Mouse (Mus musculus) thymus, postnatal 10 days (tissue): ENCODE results near the gene Elane.
A peak's percentile ranks its signal among the peaks of the same experiment; 100 is the strongest.

Experiments used
- DNase-seq, 2 experiments: peaks; one replicate each; pipeline ENCODE4 v3.0.0; 2021; ENCODE audit warnings: low spot score in 2 of 2

The Elane gene

DNA sequence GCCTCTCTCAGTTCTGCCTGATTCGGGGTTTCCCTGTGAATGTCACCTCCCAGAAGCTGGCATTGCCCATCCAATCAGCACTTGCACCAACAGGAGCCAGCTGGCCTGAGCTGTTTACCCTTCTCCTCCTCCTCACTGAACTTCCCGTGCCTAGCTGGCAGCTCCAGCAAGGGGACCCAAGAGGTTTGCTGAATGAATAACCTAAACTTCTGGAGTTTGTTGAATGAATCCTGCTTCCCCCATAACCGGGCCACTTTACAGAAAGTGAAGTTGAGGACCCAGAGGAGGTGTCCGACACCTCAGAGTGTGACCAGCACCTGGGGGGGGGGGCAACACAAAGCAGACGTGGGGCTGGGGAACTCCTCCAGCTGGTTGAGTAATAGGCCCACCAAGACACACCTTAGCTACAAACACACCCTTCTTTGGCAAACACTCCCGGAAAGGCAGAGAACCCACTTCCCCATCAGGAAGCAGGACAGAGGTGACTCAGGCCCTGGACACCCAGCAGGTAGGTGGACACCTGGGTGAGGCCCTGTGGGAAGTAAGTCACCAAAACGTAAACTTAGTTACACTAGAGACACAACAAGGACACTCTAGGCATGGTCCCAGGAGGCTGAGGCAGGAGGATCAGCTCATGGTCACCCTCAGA is 29.0 kb downstream of the Elane start:
- DNase-seq, result no peak

DNA sequence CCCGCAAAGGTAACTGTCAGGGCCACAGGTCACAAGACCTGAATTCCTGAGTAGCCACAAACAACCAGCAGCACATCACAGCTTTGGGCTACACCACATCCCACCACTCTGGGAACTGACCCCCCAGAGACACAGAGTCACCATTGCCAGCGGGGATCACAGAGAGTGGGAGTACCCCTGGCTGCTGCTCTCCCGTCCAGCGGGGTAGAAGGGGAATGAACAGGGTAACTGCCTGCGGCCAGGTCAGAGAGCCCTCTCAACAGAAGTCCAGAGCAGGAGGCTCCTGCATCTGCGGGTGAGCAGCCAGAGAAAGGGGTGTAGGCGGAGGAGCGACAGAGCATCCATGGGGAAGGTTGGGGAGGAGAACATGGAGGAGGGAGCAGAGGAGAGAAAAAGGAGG is 30.0 kb downstream of the Elane start:
- DNase-seq, result no peak

DNA sequence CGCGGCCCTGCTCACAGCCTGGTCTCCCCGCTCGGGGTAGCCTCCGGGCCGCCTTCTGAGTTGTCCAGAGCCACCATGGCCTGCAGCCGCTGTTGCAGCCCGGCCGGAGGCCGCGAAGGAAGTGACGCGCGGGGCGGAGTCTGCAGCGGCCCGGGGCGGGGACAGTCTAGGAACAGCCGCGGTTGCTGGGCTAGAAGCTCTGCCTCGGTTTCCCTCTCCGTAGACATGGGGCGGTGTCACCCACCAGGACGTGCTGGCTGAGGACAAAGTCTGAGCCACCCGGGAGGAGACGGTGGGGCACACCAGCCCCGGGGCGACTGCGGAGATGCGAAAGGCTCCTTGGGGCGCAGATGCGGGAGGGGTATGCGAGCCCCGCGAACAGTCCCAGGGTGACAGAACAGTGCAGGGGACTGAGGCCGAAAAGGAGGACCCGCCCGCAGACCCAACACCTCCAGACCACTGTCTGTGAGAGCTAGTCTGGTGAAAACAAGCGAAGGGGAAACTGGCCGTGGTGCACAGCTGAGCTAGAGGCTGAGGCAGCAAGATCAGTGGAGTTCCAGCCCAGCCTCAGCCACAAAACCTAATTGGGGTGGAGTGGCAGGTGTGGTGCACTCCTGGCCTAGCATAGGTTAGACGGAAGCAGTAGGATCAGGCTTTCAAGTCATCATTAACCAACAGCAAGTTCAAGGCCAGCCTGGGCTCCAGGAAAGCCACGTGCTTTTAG is 30.9 kb downstream of the Elane start, which contains the start of gene Kiss1r:
Gene Kiss1r (plus strand): TSS at position 164 of the 724 bp plus-strand sequence.
- DNase-seq, result peak; percentile 70 to 82

DNA sequence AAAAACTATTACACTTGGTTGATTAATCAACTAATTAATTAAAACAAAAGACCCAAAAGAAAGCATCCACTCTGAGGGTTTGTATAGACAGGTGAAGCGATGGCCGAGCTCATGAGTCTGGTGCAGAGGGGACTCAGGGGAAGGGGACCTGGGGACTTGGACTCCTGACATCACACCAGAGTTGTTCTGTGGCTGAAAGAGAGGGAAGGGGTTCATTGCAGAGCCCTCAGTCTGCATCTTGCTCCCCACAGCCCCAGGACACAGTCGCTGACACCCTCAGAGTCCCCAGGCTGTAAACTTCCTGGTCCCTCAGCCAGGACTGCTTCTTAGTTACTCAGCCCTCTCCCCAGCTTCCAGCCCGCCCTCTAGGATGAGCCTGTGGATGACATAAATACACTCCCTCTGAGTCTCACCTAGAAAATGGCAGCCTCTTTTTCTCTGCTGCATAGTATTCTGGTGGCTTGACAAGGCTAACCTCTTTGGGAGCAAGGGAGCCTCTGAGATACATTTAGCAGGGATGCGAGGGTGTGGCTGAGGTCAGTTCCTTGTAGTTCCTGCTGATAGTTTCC is 31.6 kb downstream of the Elane start:
- no peak for DNase-seq

DNA sequence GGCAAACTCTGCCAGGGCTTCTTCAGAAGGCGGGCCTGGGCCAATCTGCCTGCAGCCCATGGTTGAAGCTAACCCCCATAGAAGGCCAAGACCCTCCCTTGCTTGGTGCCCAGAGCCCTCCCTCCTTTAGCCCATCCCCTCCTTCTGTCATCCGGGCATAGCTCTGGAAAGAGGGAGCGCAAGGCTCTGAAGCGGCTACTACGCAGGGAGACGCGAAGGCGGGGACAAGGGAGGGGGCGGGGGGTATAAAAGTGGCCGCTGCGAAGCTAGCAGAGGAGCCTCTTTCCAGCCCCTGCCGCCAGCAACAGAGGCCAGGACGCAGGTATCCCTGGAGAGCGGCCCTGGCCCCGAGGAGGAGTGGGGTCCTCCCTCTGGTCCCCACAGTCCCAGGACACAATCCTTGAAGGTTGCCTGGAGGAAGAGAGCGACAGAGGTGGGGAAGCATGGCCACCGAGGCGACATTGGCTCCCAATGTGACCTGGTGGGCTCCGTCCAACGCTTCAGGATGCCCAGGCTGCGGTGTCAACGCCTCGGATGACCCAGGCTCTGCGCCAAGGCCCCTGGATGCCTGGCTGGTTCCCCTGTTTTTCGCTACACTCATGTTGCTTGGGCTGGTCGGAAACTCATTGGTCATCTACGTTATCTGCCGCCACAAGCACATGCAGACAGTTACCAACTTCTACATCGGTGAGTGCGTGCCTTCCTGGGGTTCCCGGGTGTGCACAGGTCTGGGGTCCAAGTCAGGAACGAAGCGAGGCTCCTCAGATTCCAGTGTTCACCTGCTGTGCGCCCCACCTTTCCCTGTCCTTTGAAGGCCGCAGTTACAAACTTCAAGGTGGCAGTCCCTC is 32.4 kb downstream of the Elane start:
- DNase-seq, result no peak

DNA sequence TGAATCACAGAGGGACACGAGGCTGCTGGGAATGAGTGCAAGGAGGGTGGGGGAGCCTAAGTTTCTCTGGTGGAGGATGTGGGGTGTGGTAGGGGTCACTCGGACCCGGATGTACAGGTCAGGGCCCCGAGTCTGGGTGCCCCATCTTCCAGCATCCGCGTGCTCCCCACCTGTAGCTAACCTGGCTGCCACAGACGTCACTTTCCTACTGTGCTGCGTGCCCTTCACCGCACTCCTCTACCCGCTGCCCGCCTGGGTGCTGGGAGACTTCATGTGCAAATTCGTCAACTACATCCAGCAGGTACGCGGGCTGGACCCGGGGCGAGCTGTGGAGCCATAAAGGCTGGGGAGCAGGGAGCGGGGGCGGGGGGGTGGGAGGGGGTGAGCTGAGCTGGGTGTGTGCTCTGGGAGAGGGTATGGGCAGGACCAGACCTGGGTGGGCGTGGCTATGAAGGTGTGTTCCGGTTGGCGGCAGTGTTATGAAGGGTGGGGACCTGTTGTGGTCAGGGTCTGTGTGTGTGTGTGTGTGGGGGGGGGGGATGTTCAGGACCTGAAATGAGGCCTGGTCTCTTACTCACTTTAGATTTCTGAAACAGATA is 33.3 kb downstream of the Elane start:
- DNase-seq, result no peak

DNA sequence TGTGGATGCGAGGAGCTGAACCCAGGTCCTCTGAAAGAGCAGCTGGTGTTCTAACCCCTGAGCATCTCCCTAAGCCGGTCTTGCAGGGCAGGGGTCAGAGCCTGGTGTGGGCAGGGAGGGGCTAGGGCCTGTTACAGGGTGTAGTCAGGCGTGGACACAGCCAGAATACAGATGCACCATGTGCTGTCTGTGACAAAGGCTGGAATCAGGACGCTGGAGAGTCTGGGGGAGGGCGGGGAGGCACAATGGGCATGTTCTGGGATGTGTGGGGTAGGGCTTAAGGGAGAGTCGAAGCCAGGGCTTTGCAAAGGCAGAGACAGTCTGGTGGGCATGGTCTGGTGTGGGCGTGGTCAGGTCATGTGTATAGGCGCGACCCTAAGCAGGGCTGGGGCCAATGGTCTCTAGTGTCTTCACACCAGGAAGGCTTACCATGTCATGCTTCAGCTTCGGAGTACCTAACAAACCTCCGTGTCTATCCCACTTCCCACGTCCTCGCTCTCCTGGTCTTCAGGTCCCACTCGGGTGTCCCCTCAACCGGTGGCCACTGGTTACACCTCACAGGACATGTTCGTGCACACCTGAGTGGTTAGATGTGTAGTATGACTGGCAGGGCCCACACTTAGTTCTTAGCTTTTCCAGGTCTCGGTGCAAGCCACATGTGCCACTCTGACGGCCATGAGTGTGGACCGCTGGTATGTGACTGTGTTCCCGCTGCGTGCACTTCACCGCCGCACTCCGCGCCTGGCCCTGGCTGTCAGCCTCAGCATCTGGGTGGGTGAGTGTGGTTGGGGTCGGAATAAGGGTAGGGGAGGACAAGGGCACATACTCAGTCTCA is 34.2 kb downstream of the Elane start:
- no peak for DNase-seq

DNA sequence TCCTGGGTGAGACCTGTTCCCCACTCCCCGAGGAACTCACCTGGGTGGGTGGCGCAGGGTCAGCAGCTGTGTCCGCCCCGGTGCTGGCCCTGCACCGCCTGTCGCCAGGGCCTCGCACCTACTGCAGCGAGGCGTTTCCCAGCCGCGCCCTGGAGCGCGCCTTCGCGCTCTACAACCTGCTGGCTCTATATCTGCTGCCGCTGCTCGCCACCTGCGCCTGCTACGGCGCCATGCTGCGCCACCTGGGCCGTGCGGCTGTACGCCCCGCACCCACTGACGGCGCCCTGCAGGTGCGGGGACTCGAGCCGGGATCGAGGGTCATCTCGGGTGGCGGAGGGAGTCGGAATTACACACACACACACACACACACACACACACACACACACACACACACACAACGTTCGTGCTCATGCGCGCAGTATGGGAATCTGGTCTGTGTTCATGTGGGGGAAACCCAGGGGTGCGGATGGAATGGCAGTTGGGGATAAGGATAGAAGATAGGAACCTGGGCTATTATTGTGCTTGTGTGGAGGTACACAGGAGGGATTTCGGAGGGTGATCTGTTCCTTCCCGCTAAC is 35.0 kb downstream of the Elane start, which contains the start of gene R3hdm4:
Gene R3hdm4 (minus strand): TSS at position 251 of the 578 bp plus-strand sequence.
- no peak for DNase-seq

DNA sequence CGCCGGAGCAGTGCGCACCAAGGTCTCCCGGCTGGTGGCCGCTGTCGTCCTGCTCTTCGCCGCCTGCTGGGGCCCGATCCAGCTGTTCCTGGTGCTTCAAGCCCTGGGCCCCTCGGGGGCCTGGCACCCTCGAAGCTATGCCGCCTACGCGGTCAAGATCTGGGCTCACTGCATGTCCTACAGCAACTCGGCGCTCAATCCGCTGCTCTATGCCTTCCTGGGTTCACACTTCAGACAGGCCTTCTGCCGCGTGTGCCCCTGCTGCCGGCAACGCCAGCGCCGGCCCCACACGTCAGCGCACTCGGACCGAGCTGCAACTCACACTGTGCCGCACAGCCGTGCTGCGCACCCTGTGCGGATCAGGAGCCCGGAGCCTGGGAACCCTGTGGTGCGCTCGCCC is 35.5 kb downstream of the Elane start:
- no peak for DNase-seq

DNA sequence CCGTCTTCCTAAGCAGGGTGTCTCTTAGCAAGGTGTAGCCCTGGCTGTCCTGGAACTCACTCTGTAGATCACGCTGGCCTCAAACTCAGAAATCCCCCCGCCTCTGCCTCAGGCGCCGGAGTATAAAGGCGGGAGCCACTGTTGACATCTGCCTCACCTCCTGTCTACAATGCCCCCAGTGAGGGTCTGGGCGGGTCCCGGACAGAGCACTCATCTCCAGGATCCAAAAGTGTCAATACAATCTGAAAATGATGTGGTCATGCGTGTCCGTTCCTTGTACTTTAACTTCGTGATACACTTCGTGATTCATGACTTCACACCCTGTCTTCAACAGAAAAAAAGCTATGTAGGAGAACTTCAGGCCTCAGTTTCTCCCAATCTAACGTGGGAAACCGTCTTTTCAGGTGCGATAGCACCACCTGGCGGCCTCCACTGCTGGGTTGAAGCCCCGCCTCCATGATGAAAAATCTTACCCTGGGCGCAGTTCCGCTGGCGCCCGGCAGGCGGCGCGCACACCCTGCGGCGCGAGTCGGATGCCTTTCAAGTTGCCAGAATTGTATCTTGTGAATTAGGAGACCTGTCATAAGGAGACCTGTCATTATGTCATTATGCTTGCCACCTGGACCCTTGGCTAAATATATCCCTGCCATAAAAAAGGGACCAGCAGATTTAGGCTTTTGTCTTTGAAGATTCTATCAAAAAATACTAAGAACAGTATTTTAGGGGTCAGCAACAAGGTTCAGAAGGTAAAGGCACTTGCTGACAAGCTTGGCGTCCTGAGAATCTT is 39.1 kb downstream of the Elane start:
- DNase-seq, result peak; percentile 84 to 98

DNA sequence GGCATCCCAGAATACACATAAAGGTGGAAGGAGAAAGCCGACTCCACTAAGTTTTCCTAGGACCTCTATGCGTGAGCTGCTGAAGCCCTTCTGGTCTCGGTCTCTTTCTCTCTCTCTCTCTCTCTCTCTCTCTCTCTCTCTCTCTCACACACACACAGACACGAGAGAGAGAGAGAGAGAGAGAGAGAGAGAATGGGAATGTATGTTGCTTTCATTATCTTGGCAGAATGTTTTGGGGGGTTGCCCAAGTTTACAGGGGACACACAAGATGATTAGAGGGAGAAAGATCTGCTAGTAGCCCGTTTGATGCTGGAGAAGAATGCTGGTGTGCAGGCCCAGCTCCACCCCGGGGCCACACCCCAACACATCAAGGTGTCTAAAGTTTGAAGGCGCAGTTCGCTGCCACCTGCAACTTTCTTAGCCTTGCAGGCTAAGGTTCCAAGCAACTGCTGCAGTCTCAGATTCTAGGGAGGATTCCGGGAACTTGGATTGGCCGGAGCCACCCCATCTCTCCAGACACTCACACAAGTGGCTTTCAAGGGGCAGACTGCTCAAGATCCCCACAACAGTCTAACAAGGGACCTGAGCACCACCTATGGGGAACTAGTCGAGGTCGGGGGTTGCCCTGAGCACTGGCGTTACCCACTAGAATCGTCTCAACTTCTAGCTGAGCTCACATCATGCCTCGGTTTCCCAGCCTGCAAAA is 39.9 kb downstream of the Elane start:
- DNase-seq, result peak in 1 of 2 experiments; percentile 39

DNA sequence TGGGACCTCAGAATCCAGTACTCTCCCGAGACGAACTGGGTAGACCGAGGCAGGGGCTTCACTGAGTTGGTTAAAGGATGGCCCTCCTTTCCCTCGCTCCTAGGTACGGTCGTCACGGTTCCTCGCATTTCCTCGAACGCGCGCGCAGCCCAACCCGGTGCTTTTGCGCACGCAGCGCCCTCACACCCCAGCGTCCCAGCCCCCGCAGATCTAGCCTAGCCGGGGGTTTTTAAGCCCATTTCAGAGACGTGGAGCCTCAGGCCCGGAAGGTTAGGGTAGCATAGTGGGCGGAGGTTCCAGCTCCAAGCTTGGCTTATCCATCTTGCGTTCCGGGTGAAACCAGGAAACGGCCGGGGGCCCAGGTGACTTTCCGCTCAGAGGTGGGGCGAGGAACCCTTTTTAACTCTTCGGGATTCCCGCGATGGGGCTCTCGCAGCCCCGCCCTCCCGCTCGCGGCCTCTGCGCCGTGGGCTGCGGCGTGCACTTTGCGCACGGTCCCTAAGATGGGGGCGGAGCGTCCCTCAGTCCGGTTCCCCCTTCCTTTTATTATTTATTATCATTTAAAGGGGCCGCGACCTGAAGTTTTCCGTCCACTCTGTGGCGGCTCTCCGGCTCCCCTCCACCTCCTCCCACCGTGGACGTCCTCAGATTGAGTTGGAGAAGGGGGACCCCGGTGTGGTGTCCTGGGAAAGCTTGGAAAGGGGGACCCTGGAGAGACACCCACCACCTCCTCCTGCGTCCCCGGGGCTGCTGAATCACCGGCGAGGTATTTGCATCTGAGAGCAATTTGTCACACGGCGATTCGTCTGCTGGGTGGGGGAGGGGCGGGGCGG is 40.7 kb downstream of the Elane start, which contains the start of gene Arid3a:
Gene Arid3a (plus strand): TSS at position 553 of the 833 bp plus-strand sequence.
- DNase-seq, result peak; percentile 82 to 84

DNA sequence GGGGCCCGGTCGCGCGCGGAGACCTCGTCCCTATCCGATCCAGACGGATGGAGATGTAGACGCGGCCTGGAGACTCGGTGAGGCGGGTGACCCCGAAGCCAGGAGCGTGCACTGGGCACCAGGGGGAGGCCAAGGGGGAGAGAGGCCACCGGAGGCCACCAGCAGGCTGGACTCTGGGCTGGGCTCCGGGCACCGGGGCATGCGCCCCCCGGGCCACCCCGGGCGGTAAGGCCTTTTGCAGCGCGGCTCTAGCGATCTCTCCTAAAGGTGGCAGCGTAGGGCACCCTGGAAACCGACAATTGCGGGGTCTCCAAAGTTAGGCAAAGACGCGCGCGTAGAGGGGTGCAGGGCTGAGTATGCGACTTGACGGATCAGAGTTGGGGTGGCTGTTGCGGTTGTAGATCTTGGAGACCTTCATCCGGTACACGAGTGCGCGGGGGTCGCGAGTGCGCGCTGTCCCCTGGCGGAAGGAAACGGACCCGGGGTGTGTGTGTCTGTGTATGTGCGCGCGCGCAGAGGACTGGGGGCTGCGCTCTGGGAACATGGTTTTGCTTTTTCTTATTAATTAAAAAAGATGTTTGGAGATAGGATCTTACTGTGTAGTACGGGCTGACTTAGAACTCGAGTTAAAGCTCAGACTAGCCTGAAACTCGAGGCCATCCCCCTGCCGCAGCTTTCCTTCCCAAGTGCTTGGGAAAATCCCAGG is 41.4 kb downstream of the Elane start:
- DNase-seq, result peak; percentile 81 to 83

DNA sequence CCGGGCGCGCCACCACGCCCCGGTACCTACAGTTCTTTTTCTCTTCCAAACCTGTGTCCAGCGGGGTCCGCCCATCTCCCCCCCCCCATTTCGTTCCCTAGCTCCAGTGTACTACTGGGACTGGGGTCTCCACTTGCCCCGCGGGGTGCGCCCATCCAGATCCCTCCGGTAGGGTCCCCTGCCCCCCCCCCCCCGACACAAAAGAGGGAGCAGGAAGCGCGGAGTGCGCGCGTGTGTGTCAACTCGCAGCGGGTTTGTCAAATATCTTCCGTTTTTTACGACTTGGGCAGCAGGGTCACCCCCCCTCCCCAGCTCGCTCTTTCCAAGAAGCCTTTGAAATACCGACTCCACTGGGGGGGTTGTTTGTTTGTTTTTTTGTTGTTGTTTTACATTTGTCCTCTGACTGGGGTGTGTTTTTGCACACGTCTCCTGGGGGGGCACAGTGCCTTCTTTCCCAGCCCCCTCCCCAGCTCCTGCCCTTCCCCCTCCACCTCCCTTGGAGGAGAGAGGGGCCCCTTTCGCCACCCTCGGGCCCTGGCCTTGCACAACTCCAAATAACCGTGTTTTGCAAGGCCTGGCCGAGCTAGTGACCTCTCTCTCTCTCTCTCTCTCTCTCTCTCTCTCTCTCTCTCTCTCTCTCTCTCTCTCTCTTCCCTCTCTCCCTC is 42.1 kb downstream of the Elane start:
- DNase-seq, result no peak

DNA sequence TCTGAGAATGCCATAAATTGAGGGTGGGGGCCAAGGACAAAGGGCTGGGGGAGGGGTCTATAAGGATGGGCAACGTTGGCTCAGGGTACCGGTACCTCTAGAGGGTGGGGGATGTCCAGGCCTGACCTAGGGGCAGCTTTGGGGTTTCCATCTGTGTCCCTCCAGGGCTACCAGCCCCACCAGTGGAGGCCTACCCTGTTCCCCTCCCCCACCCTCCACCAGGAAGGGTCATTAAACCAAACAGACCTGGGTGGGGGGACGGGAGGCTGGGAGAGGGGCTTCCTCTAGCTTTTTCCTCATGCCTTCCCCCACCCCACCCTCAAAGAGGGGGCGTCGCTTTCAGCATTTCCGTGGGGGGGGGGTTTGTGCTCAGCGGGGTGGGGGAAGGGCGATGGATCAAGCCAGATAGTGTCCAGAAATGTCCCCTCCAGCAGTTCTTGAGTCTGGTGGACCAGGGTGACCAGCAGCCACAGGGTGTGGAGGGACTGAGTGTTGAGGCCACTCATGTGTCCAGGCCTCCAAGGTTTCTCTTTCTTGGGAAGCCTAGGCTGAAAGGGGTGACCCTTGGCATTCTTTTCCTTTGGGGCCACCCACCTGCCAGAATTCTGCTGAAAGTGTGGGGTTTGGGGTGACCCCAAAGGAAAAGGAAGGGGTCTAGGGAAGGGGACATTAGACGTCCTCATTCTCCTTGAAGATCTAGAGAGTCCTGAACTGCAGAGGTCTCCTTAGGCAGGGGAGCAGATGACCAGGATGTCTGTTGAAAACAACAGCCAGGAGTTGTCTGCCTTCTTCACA is 43.1 kb downstream of the Elane start:
- no peak for DNase-seq
